8 mouse cellular contexts compared by ENCODE assay signal in genomic region chr8:13677413-13677883, GRCm38 (mm10). TPM values are rescaled to one million over a fixed set of nuclear protein-coding genes. Genes with fewer than 3 reads are reported as not detected.
DNase-seq lines count a peak whose midpoint lies in the region; ATAC-seq and TF ChIP-seq lines count a peak whose summit lies in the region.

Gene Rasa3 (minus strand): TSS chr8:13677603.

- DNase-seq in MEL (ENCODE audit: low read depth, low spot score), result peak; percentile 98
- peak; percentile 94 to 98 for DNase-seq in cerebellum, adult 2 months
- DNase-seq in forebrain, postnatal 0 days, result peak; percentile 95
- peak; percentile 96 for DNase-seq in heart, postnatal 4 days
- DNase-seq in layer of hippocampus, adult 8-10 months (ENCODE audit: low spot score in 2 of 2), result peak; percentile 92 to 93
- DNase-seq in ovary, adult 18-20 months (ENCODE audit: low spot score), result peak; percentile 94
- peak; percentile 96 for DNase-seq in thymus, postnatal 0 days (ENCODE audit: low spot score)

- H3K4me3 ChIP-seq in MEL (ENCODE audit: control insufficient read depth in 1 of 2, insufficient read depth in 1 of 2, low read depth in 2 of 2, low read length in 2 of 2), result peak within 1 kb of the TSS; percentile 69 to 97
- H3K4me3 ChIP-seq in cerebellum, adult 2 months (replicated peaks; ENCODE audit: insufficient read depth, low read depth, low read length), result peak within 1 kb of the TSS; percentile 88
- peak within 1 kb of the TSS; percentile 90 for H3K4me3 ChIP-seq in forebrain, postnatal 0 days (ENCODE audit: low read depth, low read length)
- peak within 1 kb of the TSS; percentile 73 for H3K4me3 ChIP-seq in lung, embryonic 15.5 days

- under 1% methylated on average over 42 of the region's 42 CpGs for WGBS in cerebellum, adult 2 months
- under 1% methylated on average over 42 of the region's 42 CpGs for WGBS in forebrain, postnatal 0 days
- under 1% methylated on average over 42 of the region's 42 CpGs for WGBS in lung, embryonic 15.5 days

- peaks cover 0 to 15% of the 10 kb centered on the region in 2 experiments; a peak in 2 of 4 replicates for H3K36me3 ChIP-seq in MEL (ENCODE audit: control insufficient read depth in 1 of 2, insufficient read depth in 2 of 2, low read length in 2 of 2)
- H3K36me3 ChIP-seq in forebrain, postnatal 0 days (ENCODE audit: insufficient read depth), result no peaks in the 10 kb centered on the region
- H3K36me3 ChIP-seq in lung, embryonic 15.5 days, result no peaks in the 10 kb centered on the region

- H3K9ac ChIP-seq in MEL (ENCODE audit: control insufficient read depth, low read depth, low read length, poor library complexity, severe bottlenecking), result peak within 1 kb of the TSS; percentile 81
- peak within 1 kb of the TSS; percentile 93 for H3K9ac ChIP-seq in forebrain, postnatal 0 days
- H3K9ac ChIP-seq in lung, embryonic 15.5 days, result peak within 1 kb of the TSS; percentile 77

- no peaks in the 10 kb centered on the region for H3K27me3 ChIP-seq in MEL (ENCODE audit: control insufficient read depth in 1 of 2, insufficient read depth in 2 of 2, low read length in 2 of 2)
- H3K27me3 ChIP-seq in cerebellum, adult 2 months (ENCODE audit: control insufficient read depth, insufficient read depth, low read length), result no peaks in the 10 kb centered on the region
- no peaks in the 10 kb centered on the region for H3K27me3 ChIP-seq in forebrain, postnatal 0 days (ENCODE audit: insufficient read depth, low read length)
- H3K27me3 ChIP-seq in lung, embryonic 15.5 days, result peaks cover 8% of the 10 kb centered on the region; the same call in 1 of the 2 replicates

- peak within 1 kb of the TSS; percentile 58 for H3K27ac ChIP-seq in MEL (ENCODE audit: control insufficient read depth, low read depth, low read length)
- H3K27ac ChIP-seq in cerebellum, adult 2 months (ENCODE audit: insufficient read depth, low read length), result peak within 1 kb of the TSS; percentile 91
- peak within 1 kb of the TSS; percentile 95 for H3K27ac ChIP-seq in forebrain, postnatal 0 days (ENCODE audit: low read depth, low read length)
- H3K27ac ChIP-seq in lung, embryonic 15.5 days, result peak within 1 kb of the TSS; percentile 92

- peak; percentile 98 for ATAC-seq in forebrain, postnatal 0 days
- peak; percentile 98 for ATAC-seq in lung, embryonic 15.5 days (ENCODE audit: borderline replicate concordance, extremely low read depth, low FRiP score, low TSS enrichment)

- no peaks in the 10 kb centered on the region for H3K9me3 ChIP-seq in MEL (replicated peaks; ENCODE audit: insufficient read depth, low read length)
- no peaks in the 10 kb centered on the region for H3K9me3 ChIP-seq in forebrain, postnatal 0 days (ENCODE audit: low read length)
- H3K9me3 ChIP-seq in lung, embryonic 15.5 days, result no peaks in the 10 kb centered on the region

- peak; percentile 81 to 94 for TF ChIP-seq POLR2A in MEL (IDR thresholded peaks at IDR 0.05; ENCODE audit: control insufficient read depth in 1 of 2, insufficient read depth in 1 of 2, low read depth in 1 of 2, low read length in 2 of 2, poor library complexity in 1 of 2)
- TF ChIP-seq POLR2A in cerebellum, adult 2 months (IDR thresholded peaks at IDR 0.05; ENCODE audit: borderline replicate concordance, insufficient read depth, low read length), result peak; percentile 82

- peak within 1 kb of the TSS; percentile 57 for H3K4me2 ChIP-seq in forebrain, postnatal 0 days (ENCODE audit: low read depth)
- peak within 1 kb of the TSS; percentile 92 for H3K4me2 ChIP-seq in lung, embryonic 15.5 days

- no peak for TF ChIP-seq EP300 in MEL (IDR thresholded peaks at IDR 0.05; ENCODE audit: low read depth in 1 of 2, low read length in 2 of 2)

- peaks cover 14 to 33% of the 10 kb centered on the region in 2 experiments for H3K4me1 ChIP-seq in MEL (ENCODE audit: control insufficient read depth in 1 of 2, insufficient read depth in 2 of 2, low read length in 2 of 2)
- peaks cover 15% of the 10 kb centered on the region for H3K4me1 ChIP-seq in cerebellum, adult 2 months (ENCODE audit: control insufficient read depth, insufficient read depth, low read length)
- peaks cover 16% of the 10 kb centered on the region for H3K4me1 ChIP-seq in forebrain, postnatal 0 days (ENCODE audit: insufficient read depth)
- peaks cover 41% of the 10 kb centered on the region for H3K4me1 ChIP-seq in lung, embryonic 15.5 days

- TF ChIP-seq RAD21 in MEL (IDR thresholded peaks at IDR 0.05; ENCODE audit: low read depth, low read length), result no peak

- H3K79me2 ChIP-seq in MEL (ENCODE audit: control insufficient read depth, insufficient read depth, low read length, poor library complexity), result peaks cover 33% of the 10 kb centered on the region

- no peak for TF ChIP-seq CTCF in MEL (IDR thresholded peaks at IDR 0.05 in 2 of 3, conservative IDR thresholded peaks at IDR 0.05 in 1 of 3; ENCODE audit: control insufficient read depth in 1 of 3, insufficient read depth in 1 of 3, low read depth in 2 of 3, low read length in 3 of 3, poor library complexity in 1 of 3, severe bottlenecking in 1 of 3)
- no peak for TF ChIP-seq CTCF in cerebellum, adult 2 months (IDR thresholded peaks at IDR 0.05; ENCODE audit: borderline replicate concordance, insufficient read depth, low read depth, low read length)
- no peak for TF ChIP-seq CTCF in forebrain, postnatal 0 days (IDR thresholded peaks at IDR 0.05; ENCODE audit: low read depth)

TF ChIP-seq in MEL, 35 proteins besides CTCF, POLR2A, EP300 and RAD21:
- TF ChIP-seq USF2 (IDR thresholded peaks at IDR 0.05; ENCODE audit: borderline replicate concordance in 1 of 2, insufficient read depth in 1 of 2, low read depth in 1 of 2, low read length in 2 of 2), result no peak
- no peak for TF ChIP-seq ZNF384 (IDR thresholded peaks at IDR 0.05; ENCODE audit: low read depth, low read length)
- TF ChIP-seq USF1 (IDR thresholded peaks at IDR 0.05; ENCODE audit: low read depth, low read length), result 0 out of 2 replicates have a peak, but pooled peaks have one; percentile 46
- no peak for TF ChIP-seq MAFK (IDR thresholded peaks at IDR 0.05; ENCODE audit: borderline replicate concordance, low read depth, low read length)
- TF ChIP-seq POLR2AphosphoS2 (IDR thresholded peaks at IDR 0.05; ENCODE audit: low read length), result 0 out of 2 replicates have a peak, but pooled peaks have one; percentile 33
- peak; percentile 24; the same call in 1 of the 2 replicates for TF ChIP-seq TBP (IDR thresholded peaks at IDR 0.05; ENCODE audit: low read depth, low read length)
- no peak for TF ChIP-seq GATA1 (IDR thresholded peaks at IDR 0.05; ENCODE audit: low read depth, low read length)
- TF ChIP-seq UBTF (IDR thresholded peaks at IDR 0.05; ENCODE audit: borderline replicate concordance, insufficient read depth, low read depth, low read length), result 0 out of 2 replicates have a peak, but pooled peaks have one; percentile 47
- TF ChIP-seq SIN3A (IDR thresholded peaks at IDR 0.05; ENCODE audit: low read length), result peak; percentile 61
- TF ChIP-seq RCOR1 (IDR thresholded peaks at IDR 0.05; ENCODE audit: low read depth, low read length), result no peak
- 0 out of 2 replicates have a peak, but pooled peaks have one; percentile 12 for TF ChIP-seq TCF12 (IDR thresholded peaks at IDR 0.05; ENCODE audit: low read depth, low read length)
- peak; percentile 20 for TF ChIP-seq HCFC1 (IDR thresholded peaks at IDR 0.05; ENCODE audit: low read depth, low read length)
- TF ChIP-seq CHD1 (IDR thresholded peaks at IDR 0.05; ENCODE audit: low read depth, low read length), result no peak
- TF ChIP-seq ZMIZ1 (IDR thresholded peaks at IDR 0.05; ENCODE audit: low read depth, low read length), result peak; percentile 53; the same call in 1 of the 2 replicates
- TF ChIP-seq ETS1 (IDR thresholded peaks at IDR 0.05; ENCODE audit: low read depth, low read length), result no peak
- TF ChIP-seq ELF1 (IDR thresholded peaks at IDR 0.05; ENCODE audit: low read depth, low read length), result peak; percentile 8; the same call in 1 of the 2 replicates
- TF ChIP-seq NELFE (IDR thresholded peaks at IDR 0.05; ENCODE audit: low read depth, low read length), result peak; percentile 89
- no peak for TF ChIP-seq ZC3H11A (IDR thresholded peaks at IDR 0.05; ENCODE audit: low read depth, low read length)
- TF ChIP-seq SMC3 (IDR thresholded peaks at IDR 0.05; ENCODE audit: low read depth, low read length), result no peak
- peak; percentile 14; the same call in 1 of the 2 replicates for TF ChIP-seq MYC (IDR thresholded peaks at IDR 0.05; ENCODE audit: low read depth, low read length)
- TF ChIP-seq MXI1 (IDR thresholded peaks at IDR 0.05; ENCODE audit: low read depth, low read length), result peak; percentile 21; the same call in 1 of the 2 replicates
- TF ChIP-seq E2F4 (IDR thresholded peaks at IDR 0.05; ENCODE audit: borderline replicate concordance, low read depth, low read length), result no peak

RNA-seq across cellular contexts. Expression of gene Rasa3, which starts in this region (rescaled TPM):
- total RNA-seq in MEL (2012; rRNA removed), result 18.3 and 22.4 TPM in 2 replicates
- 10 to 100 TPM in 1 of 2 experiments, not detected in 1; 28.0 TPM for polyA plus RNA-seq in MEL (2012; ENCODE audit: insufficient read depth in 1 of 2, insufficient read length in 2 of 2, low read depth in 1 of 2, low replicate concordance in 2 of 2, missing spikeins in 1 of 2)
- 94.9 and 107 TPM in 2 replicates for polyA plus RNA-seq in cerebellum, adult 2 months (2012; rRNA removed)
- 49.7 and 51.3 TPM in 2 replicates for total RNA-seq in forebrain, postnatal 0 days (2014; rRNA removed)
- 16.6 and 24.3 TPM in 2 replicates for polyA plus RNA-seq in forebrain, postnatal 0 days (2015; fragmentation: Nextera tagmentation; extraction: Ambion mirVana)
- 10 to 100 TPM; 27.4 to 31.1 TPM for total RNA-seq in heart, postnatal 4 days (2021)
- total RNA-seq in layer of hippocampus, adult 8-10 months (2022), result 10 to 100 TPM; 62.7 to 74.3 (median 68.2) TPM
- polyA plus RNA-seq in lung, embryonic 15.5 days (2015; fragmentation: Nextera tagmentation; extraction: Ambion mirVana), result 42.8 and 45.6 TPM in 2 replicates
- polyA plus RNA-seq in thymus, postnatal 0 days (2015; fragmentation: Nextera tagmentation; extraction: Ambion mirVana), result 24.2 TPM in 2 replicates

Comparison
In these comparisons a context has a peak if more than half of its experiments do, and no peak if none do; other contexts are left out.
1. Peak in every context shown above with its lines: DNase-seq, ATAC-seq, H3K4me3 ChIP-seq and H3K27ac ChIP-seq.